Mouse (Mus musculus) heart, postnatal 14 days (tissue): ENCODE measurements at regions not wholly inside any gene's neighbourhood (a gene's known extent, or its start where the extent isn't known, plus 50 kb on each side); places are given as distances from the start of the nearest gene placed in this dataset.

ENCODE experiments used
- DNase-seq, 2 experiments: peaks; one replicate each; pipeline ENCODE4 v3.0.0; 2021 to 2022
- intact Hi-C: fragments of 180-260 bp; cut with DNase I; formaldehyde crosslinking; loops from one replicate; pipeline ENCODE4 v1.15.1; 2025

DNA sequence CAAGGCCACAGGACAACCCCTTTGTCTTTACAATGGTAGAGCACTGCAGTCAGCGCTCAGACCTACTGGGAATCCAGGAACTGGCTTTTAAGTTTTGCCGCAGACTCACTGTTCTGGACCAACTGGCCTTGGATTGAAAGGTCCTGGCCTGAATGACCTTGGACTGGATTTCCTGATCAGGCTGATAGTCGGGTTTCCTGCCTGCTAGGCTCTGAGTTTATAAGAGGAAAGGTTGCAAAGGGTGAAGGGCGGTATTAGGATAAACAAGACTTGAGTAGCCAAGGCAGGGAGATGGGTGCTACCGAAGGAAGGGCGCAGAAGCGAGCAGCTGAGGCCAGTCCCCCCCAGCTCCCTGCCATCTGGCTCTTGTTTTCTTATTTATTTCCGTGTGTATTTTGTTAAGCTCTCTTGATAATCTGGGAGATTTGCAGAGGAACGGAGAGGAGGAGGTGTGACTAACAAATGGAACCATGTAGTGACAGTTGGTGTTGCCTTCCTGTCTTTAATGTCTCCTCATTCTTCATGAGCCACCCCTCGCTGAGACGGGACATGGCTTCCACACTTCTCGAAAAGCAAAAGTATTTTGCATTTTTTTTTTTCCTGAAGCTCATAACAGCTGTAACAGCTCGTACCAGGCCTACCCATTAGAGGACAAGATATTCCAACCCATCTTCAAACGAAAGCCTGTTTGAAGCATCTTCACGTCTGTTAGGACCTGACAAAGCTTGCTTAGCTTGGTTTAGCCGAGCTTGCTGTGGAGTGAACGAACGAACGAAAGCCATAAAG is 158.7 kb upstream of the Nrip1 start:
- DNase-seq = no peak
- intact Hi-C loops = loop anchor here (10.0 kb wide), 1 partner anchor 158 kb away; the partner anchor contains the start of gene Nrip1

DNA sequence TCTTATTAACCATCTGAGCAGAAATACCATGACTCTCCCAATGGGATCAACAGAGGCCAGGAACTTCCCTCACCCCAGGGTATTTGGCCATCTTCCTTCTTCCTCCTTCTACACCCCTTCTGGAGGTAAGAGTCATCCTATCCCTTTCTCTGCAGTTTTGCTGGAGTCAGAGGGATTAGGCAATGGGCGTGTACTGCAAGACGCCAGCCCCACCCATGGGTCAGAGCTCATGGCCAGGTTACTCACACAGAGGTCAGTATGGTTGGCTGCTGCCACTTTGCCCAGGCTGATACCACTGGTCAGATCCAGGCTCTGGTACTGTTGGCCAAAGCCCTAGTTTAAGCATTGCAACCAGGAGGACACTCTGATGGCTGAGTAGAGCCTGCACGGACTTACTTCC is 157.3 kb upstream of the Nrip1 start:
- DNase-seq = no peak
- intact Hi-C loops = loop anchor here (10.0 kb wide), 1 partner anchor 156 kb away; the partner anchor contains the start of gene Nrip1

DNA sequence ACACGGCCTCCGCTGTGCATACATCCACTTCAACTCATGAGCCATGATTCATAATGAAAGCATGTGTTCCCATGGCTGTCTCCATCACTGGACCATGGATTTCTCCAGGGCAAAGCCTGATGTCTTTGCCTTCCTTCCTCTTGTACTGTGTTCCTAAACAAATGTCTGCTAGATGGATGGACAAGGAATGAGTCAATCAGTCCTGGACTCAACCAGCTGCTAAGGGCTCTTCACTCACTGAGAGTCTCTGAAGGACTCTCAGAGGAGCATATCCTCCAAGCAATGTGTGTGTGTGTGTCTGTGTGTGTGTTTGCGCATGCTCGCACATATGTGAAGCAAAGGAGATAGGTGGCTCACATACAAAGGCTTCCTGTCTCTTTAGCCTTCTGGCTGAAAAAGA is 156.0 kb upstream of the Nrip1 start:
- intact Hi-C loops = loop anchor here (10.0 kb wide), 1 partner anchor 155 kb away; the partner anchor contains the start of gene Nrip1
- no peak for DNase-seq

DNA sequence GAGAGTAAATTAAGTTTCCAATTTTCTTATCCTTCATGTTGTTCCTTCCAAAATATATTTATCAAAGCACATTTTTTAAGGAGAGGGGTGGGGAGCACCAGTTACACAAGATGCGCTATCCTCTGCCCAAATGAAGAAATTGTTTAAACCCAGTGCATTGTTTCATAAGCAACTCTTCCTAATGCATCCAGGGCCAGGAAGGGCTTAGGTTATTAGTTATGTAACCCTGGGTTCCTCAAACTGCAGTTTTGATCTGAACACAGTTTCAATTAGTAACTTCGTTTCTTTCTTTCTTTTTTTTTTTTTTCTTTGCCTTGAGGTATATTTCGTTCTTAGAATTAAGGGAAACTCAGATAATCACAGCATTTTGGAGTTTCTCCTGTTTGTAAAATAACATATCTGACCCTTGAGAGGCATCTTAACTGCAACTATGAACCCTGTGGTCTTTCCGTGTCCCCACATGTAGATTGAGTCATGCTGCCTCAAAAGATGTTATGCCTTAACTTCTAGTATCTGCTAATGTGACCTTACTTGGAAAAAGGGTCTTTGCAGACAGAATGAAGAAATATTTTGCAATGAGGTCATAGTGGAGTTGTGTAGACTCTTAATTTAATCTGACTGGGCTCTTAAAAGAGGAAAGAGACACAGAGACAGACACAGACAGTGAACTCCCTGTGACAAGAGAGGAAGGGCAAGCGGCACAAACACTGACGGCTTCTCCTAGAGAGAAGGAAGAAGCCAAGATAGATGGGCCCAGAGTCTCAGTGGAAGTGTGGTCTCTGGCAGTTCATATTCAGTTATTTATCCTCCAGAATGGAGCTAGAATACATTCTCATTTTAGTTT is 153.7 kb upstream of the Nrip1 start:
- intact Hi-C loops = no loop called here
- no peak for DNase-seq

DNA sequence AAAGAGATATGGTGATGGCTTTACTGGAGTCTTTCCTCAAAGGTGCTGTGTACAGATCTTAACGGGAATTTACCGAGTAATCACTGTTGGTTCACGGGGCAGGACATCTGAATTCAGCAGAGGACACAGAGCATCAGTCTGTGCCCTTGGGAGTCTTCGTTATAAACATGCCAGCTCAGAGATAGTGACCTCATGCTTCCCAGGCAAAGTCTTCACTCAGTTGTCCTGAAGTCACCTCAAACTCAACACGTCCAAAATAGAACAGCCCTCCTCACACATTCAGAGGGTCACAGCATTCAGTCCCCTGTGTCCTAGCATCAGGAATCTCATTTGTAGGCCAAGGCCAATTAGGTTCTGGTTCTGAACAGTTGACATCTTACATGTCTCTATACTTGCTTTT is 151.9 kb upstream of the Nrip1 start:
- no peak for DNase-seq
- intact Hi-C loops = no loop called here

DNA sequence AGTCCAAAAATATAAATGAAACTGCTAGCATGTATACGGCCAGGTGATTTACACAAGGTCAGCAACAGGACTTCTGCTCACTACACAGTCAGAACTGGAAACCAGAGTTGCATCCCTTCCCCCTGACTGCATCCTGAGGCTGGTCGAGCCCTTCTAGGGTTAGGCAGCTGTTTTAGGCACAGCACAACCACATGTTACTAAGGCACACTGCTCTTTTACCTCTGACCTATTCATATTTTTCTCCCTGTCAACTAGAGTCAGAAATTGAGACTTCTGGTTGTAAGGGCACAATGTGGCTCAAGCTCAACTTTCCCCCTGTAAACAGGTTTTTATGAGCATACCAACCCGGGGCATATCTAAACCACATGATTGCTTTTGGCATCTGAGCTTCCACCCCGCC is 151.3 kb upstream of the Nrip1 start:
- intact Hi-C loops = no loop called here
- DNase-seq = no peak

DNA sequence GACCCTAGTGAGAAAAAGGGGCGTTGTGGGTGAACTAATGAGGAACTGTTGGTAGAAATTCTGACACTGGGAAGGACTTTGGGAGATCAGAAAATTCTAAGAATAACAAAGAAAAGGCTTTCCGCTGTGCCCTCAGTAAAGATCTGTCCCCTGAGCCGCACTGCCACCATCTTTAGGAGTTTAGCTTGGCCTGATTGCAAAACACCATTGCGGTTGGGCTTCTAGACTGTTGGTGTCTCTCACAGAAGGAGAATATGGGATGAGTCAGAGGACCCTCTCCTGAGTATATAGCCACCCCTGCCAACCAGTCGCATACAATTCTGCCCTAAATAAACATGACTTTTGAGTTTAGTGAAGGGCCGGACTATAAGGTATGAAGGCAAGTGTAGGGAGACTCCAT is 147.5 kb upstream of the Nrip1 start:
- intact Hi-C loops = no loop called here

DNA sequence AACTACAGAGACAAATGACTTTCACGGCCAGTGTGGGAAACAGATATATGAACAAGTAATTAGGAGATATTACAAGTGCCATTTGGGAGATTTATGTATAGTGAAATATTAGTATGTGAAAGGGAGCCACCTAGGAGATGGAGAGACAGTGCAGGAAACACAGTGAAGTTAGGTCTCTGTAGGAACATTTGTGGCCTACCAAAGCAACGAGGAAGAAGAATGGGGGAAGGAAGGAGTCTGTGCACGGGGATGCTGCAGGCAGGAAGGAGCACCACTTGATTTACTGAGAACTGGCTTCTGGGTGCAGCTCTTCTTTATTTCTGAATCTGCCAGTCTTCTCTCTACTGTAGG is 147.0 kb upstream of the Nrip1 start:
- intact Hi-C loops = no loop called here
- no peak for DNase-seq

More for the DNA sequence above, 147.5 kb upstream of the Nrip1 start:
- no peak for DNase-seq

DNA sequence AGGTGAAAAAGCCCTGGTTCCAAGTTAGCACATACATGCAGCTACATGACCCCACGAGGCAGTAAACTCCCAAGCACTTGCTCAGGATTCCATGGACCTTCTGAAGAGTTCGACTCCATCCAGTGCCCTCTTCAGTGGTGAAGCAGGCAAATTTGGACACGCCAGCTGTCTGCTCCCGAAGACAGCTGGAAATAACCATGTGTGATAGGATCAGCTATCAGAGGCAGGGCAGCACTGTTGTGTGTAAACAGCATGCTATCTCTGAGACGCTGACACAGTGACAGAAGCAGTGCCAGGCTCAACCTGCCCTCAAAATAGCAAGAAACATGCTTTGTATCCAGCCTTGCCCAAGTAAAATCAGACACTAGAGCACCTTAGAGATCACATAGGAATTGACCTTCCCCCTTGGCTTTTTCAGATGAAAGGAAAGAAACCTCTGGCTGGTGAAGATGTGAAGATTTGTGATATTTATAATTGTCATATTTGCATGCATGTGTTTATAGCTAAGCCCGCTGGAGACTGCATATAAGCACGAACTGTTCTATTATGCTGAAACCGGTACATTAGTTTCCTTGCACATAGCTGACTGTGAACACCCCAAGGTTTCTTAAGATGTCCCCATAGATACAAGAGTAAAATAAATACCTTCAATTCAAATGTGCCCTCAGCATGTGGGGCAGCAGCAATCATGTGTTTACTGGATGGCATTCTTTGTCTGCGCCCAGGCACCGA is 146.4 kb upstream of the Nrip1 start:
- no peak for DNase-seq
- intact Hi-C loops = no loop called here

DNA sequence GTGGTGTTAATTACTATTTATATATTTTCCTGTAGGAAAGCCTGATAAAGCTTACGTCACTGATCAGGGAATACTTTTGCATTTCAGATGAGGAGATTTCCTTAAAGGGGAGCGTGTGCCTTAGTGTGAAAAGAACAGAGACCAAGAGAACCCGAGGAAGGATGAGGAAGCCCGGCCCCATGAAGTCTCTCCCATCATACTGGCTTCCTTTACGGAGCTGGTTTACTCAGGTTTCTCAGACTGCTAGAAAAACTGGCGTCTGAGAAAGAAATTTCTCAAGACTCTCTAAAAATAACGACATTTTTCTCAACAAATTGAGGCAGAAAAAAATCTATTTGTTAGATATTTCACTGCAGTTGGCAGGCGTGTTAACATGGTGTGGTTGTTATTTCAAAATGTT is 137.2 kb upstream of the Nrip1 start:
- intact Hi-C loops = no loop called here
- no peak for DNase-seq

DNA sequence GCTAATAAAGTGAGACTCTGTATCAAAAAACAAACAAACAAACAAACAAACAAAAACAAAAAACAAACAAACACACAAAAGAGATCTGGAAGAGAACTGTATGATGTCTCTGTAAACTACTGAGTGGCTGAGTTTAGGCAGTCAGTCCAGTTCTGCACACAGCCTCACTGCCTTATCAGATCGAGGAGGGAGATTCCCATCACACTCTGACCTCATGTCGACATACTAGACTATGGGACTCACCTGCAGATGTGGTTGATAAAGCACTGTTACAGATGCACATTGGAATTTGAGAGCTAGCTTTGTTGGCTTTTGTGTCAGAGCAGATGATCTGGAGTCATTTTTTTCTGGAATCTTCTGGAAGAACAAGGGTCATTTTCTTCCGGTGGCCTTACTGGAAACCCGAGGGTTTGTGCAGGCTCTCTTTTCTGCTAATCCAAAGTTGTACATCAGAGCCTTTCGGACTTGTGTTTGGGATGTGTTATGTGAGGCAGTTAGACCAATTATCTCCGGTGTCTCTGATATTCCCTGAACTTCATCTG is 135.6 kb upstream of the Nrip1 start:
- intact Hi-C loops = no loop called here
- DNase-seq = no peak

DNA sequence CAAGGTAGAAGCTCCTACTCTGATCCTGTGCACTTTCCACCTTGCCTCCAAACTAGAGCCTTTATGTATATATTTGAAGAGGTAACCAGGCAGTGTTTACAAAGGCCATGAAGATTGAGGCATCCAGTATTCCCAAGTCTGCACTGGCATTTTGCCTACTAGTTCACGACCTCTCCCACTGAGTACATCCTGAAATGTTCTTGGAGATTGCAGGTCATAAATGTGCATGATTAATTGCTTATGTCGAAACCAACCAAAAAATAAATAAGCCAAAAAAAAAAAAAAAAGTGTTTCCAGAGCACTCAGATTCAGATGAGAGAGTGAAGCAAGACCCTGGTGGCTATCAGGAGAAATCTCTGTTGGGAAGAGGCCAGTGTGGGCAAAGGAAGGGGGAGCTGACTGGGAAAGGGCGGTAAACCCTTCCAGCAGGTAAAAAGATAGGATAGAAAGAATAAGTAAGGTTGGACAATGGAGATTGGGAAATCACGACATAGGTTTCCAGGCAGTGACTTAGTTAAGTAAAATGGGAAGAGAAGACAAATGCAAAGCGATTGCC is 133.6 kb upstream of the Nrip1 start:
- intact Hi-C loops = no loop called here
- DNase-seq = no peak

DNA sequence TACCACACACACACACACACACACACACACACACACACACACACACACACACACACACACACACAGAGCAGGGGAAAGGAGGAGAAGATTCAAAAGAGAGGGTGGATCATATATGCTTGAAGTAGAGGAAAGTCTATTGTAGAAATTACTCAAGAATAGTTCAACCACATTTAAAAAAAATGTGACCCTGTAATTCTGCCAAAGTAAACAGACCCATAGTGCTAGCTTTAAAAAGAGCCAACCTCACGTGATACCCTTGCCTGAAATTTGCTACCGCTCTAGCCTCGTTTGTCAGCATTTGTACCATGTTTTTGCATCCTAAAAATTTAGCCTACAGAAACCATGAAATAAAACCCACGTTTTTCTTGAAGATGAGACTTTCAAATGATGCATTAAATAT is 132.6 kb upstream of the Nrip1 start:
- intact Hi-C loops = no loop called here
- no peak for DNase-seq

DNA sequence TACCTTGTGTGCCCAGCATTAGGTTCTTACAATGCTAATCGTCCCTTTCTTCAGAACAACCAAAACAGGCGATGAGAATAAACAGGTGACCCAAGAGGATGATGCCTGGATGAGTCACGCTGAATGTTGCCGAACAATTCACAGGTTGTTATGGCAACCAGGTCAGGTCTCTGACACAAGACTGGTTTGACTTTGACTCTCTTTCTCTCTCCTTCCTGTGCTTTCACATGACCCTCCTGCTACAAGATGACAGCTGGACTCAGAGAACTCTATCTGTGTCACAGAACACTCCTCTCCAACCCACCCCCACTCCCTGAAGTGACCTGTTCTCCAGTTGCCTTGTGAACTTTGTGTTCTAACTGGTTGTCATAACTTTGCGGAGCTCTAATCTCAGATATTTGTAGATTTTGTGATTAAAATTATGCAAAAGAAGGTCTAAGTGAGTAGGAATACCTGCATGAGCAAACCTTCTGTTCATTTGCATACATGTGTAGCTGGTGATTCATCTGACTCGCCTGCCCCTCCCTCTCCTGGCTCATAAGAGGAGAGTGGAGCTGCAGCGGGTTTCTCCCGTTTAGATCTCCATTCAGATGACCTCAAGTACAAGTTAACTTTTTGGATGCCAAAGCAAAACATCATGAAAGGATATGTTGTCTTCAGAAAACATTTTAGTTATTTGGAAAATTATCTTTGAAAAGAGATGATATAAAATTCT is 126.2 kb upstream of the Nrip1 start:
- no peak for DNase-seq
- intact Hi-C loops = no loop called here

DNA sequence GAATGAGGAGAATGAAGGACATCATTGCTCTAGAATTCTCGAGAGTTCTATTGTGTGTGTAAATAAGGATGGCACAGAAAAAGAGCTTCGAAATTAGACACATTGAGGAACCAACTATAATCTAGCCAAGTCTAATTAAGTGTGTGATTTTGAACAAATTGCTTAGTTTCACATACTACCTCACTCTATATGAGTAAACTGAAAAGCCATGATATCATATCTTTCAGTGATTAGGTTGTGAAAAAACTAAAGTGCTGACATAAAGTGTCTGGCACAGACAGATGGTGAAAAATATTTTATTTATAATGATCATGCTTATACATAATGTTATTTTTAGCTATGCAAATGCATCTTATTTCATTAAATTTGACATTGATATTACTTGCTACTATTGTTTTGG is 124.6 kb upstream of the Nrip1 start:
- no peak for DNase-seq
- intact Hi-C loops = no loop called here

DNA sequence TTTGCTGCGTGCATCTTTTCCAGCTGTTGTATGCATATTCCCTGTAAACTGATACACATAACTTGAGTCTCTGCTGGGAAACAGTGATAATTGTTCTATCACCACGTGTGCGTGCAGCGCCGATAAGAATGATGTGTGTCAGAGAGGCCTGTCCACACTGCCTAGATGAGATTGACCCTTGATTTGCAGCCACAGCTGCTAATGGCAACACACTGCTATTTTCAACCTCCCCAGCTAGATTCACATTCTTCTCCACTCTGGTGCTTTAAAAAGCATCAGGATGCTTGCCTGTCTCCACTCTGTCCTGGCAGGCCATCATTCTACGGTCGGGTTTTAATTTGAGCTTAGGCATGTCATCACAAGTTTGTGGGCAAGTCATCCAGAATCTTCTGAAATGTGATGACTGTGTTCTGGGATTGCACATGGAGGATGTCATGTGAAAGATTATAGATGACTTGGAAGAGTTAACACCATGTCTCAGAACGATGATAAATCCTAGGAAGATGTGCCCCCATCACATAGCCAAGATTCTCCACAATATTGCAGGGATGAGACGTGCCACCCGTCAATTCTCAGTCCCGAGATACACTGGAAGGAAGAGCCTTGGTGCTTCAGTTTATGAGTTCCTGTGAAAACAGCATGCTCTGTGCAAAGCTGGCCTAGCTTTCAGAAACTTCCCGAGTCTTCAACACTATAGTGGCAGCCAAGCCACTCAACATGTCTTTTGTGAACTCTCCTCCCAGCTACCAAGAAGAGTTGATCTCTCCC is 123.6 kb upstream of the Nrip1 start:
- intact Hi-C loops = no loop called here
- no peak for DNase-seq

DNA sequence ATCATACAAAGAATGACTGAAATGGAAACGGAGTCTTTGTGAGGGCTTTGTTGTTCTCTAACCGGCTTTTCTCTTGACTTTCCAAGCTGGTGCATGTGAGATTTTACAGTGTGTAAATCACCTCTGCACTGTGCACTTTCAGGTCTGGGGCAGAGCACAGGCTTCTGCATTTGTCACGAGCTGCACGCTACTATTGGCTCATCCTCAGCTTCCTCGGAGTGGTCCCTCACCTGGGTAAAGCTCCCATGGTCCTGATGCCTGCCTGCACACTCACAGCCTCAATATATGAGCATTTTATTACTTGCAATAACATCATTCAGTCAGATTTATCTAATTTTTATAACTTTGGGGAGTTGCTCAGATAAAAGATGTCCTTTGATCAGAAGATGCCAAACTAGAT is 109.8 kb upstream of the Nrip1 start:
- intact Hi-C loops = no loop called here

DNA sequence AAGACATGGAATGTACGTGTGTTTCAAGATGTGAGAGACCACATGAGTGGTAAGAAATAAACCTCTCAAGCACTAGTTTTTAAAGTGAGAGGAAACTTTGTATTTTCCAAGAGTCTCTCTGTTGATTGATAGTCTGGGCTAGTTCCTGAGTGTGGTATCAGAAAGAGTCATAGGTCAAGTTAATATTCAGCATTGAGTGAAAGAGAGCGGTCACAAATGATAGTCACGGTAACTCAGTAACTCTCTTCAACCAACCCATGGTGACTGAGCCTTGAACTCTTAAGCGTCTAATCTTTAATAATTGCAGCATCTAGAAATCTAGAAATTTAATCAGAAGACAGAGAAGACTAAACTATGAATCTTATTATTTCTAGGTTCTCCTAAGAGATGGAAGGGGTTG is 108.3 kb upstream of the Nrip1 start:
- intact Hi-C loops = no loop called here
- no peak for DNase-seq

More for the DNA sequence above, 109.8 kb upstream of the Nrip1 start:
- no peak for DNase-seq

DNA sequence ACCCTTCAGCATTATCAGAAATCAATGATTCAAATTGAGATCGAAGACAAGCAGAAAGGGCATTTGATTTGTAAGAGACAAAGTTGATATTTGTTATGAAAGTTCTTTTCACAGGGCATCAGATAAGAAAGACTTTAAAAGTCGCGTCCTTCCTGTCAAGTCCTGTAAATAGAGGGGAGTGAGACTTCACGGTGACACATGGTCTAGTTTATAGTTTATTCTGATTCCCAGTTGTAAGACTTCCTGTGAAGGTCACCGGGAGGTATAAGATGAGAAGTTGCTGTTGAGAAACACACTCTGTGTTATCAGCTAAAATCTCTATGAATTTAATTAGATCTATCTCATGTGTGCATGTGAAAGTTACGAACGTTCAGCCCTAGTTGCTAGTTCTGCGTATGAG is 103.8 kb upstream of the Nrip1 start:
- no peak for DNase-seq
- intact Hi-C loops = no loop called here
